10 mouse cellular contexts compared by ENCODE assay signal in the genomic region with DNA sequence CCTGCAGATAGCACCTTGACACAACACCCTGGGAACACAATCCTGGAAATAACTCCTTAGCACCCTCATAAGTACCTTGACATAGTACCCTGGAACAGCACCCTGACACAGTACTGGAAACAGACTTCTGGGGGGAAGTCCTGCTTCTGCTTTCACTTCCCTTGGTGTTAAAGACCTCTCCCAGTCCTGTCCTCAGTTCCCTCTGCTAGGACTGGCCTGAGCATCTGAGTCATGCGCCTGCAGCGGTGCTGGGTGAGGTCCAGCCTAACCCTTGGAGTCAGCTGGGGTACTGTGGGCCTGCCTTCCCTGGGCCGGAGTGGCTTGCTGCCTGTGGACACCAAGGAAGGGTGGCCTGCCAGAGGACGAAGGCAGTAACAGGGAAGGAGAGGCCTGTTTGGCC.
A peak's percentile ranks its signal among the peaks of the same experiment; 100 is the strongest.
DNase-seq lines count a peak whose midpoint lies in the region; ATAC-seq lines count a peak whose summit lies in the region.
"Had no signal": no experiment of that assay in that cellular context is flagged by ENCODE, and none has a peak within 500 bp of the region (broad histone marks: within the 10 kb centered on the region; RNA-seq: fewer than 3 reads in every experiment).

No protein-coding gene starts in this region.

- H3K27ac ChIP-seq in midbrain, embryonic 10.5 days (replicated peaks): peak overlapping the region; percentile 38
- H3K27ac ChIP-seq in midbrain, embryonic 11.5 days (ENCODE audit: low read depth, low read length): no peak overlapping the region
- H3K27ac ChIP-seq: neural tube, embryonic 12.5 days had no signal

- H3K9ac ChIP-seq in midbrain, embryonic 11.5 days (ENCODE audit: low read length): no peak overlapping the region
- H3K9ac ChIP-seq: neural tube, embryonic 12.5 days had no signal

- ATAC-seq in midbrain, embryonic 11.5 days (ENCODE audit: low FRiP score): no peak
- peak; percentile 96 for ATAC-seq in monocyte, adult 5-6 weeks (replicated peaks; ENCODE audit: insufficient number of reproducible peaks, low FRiP score, low TSS enrichment, poor library complexity, severe bottlenecking)

- WGBS in midbrain, embryonic 10.5 days: 79% methylated on average over 4 of the region's 4 CpGs
- WGBS in midbrain, embryonic 11.5 days: 84% methylated on average over 4 of the region's 4 CpGs

- peaks cover 14% of the 10 kb centered on the region for H3K27me3 ChIP-seq in midbrain, embryonic 10.5 days (ENCODE audit: low read depth, poor library complexity, severe bottlenecking)
- no peaks in the 10 kb centered on the region for H3K27me3 ChIP-seq in midbrain, embryonic 11.5 days (ENCODE audit: control insufficient read depth, insufficient read depth, low read length)

- peaks cover 21% of the 10 kb centered on the region for H3K4me1 ChIP-seq in midbrain, embryonic 10.5 days
- H3K4me1 ChIP-seq in midbrain, embryonic 11.5 days (ENCODE audit: control insufficient read depth, insufficient read depth, low read length): peaks cover 9% of the 10 kb centered on the region

- H3K9me3 ChIP-seq in midbrain, embryonic 10.5 days (replicated peaks): peaks cover 7% of the 10 kb centered on the region
- peaks cover 4% of the 10 kb centered on the region; the same call in 1 of the 2 replicates for H3K9me3 ChIP-seq in midbrain, embryonic 11.5 days (ENCODE audit: control insufficient read depth, low read length)

- no peak overlapping the region for H3K4me3 ChIP-seq in midbrain, embryonic 10.5 days
- no peak overlapping the region for H3K4me3 ChIP-seq in midbrain, embryonic 11.5 days (ENCODE audit: low read depth, low read length)
- H3K4me3 ChIP-seq: neural tube, embryonic 12.5 days had no signal

- no peaks in the 10 kb centered on the region for H3K36me3 ChIP-seq in midbrain, embryonic 10.5 days
- H3K36me3 ChIP-seq in midbrain, embryonic 11.5 days (ENCODE audit: control insufficient read depth, insufficient read depth, low read length): no peaks in the 10 kb centered on the region
- H3K36me3 ChIP-seq: neural tube, embryonic 12.5 days had no signal

- H3K4me2 ChIP-seq in midbrain, embryonic 11.5 days: no peak overlapping the region
- H3K4me2 ChIP-seq: neural tube, embryonic 12.5 days had no signal

- peak; percentile 59 for DNase-seq in adrenal gland, adult 2 months
- no peak for DNase-seq in adrenal gland, postnatal 4 days (ENCODE audit: low spot score in 2 of 2)
- DNase-seq in midbrain, embryonic 10.5 days (ENCODE audit: low spot score): no peak
- no peak for DNase-seq in midbrain, embryonic 11.5 days (ENCODE audit: low spot score, missing footprints)
- DNase-seq in heart, adult 9 months (ENCODE audit: low spot score in 2 of 2): peak; percentile 53 to 79
- no peak for DNase-seq in thymus, postnatal 4 days
- DNase-seq in urinary bladder, postnatal 25 days (ENCODE audit: low spot score): no peak
- DNase-seq: cerebellum, postnatal 10 days had no signal

Comparison
In these comparisons a context has a peak if more than half of its experiments do, and no peak if none do; other contexts are left out.
1. DNase-seq: peak in adrenal gland, adult 2 months (single experiment) and heart, adult 9 months (2 of 2); none in adrenal gland, postnatal 4 days (0 of 2), midbrain, embryonic 10.5 days (single experiment), midbrain, embryonic 11.5 days (single experiment), thymus, postnatal 4 days (single experiment) and urinary bladder, postnatal 25 days (single experiment).